Mouse (Mus musculus): ENCODE measurements around the gene Prrg2. TPM values are rescaled to one million over a fixed set of nuclear protein-coding genes. Genes with fewer than 3 reads are reported as not detected.
"Not testable (repeated sequence)": the region's sequence is repeated elsewhere in the genome, so short reads cannot be mapped to it uniquely, and the experiment has no call there.

Prrg2 gene
- polyA plus RNA-seq, 1 experiment = 77.3 TPM

DNA sequence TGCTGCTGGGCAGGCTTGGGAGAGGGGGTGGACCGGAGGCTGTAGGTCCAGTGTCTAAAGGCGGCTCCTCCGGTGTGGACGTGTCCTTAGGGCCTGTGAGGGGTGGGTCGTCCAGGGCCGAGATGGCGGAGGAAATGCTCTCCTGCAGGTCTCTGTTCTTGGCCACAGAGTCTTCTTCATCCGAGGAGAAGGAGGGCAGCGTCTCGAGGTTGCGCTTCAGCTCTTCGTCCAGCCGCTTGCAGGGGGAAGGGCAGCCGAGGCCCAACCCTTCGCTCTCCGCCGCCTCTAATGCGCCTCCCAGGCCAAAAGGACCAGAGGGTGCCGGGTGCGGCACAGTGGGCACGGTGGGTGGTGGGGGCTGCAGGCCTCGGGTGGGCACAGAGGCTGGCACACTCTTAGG, 16.7 kb downstream of the Prrg2 start:
- no peak for DNase-seq (ENCODE audit: low read depth, low spot score)
- WGBS = 94% methylated on average over 22 of the region's 22 CpGs

DNA sequence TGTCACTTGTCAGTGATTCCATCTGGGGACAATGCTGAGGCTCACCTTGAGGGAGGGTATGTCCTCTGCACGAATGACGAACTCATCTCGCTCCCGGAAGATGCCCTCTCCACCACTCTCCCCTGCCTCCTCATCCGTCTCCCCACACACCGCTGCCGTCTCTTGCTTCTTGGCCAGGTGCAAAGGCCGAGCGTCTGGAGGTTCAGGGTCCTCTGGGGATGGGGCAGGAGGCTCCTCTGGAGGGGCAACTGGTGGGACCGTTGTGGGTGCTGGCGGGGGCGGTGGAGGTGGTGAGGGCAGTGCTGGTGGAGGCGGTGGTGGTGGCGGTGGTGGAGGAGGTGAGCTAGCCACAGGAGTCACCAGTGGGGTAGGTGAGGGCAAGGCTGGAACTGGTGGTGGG, 19.2 kb downstream of the Prrg2 start:
- no peak for DNase-seq (ENCODE audit: low read depth, low spot score)
- WGBS = 97% methylated on average over 14 of the region's 14 CpGs

DNA sequence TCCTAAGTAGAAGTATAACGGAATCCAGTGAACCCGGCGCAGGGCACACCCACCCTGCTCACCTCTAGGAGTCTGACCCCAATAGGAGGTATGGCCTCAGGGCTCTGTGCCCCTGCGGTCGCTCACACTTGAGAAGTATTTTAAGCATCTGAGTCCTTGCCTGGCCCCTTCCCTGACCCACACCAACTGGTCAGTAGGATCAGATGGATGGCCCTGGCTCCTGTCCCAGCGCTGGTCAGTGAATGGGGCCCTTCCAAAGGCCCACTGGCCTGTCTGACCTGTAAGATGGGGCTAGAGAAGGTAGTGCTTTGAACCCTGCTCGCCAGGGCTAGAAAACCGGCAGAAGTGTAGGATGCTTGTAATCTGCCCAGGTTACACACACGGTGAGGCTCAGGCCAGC, 21.6 kb downstream of the Prrg2 start:
- DNase-seq (ENCODE audit: low read depth, low spot score) = no peak
- 92% methylated on average over 9 of the region's 9 CpGs for WGBS

DNA sequence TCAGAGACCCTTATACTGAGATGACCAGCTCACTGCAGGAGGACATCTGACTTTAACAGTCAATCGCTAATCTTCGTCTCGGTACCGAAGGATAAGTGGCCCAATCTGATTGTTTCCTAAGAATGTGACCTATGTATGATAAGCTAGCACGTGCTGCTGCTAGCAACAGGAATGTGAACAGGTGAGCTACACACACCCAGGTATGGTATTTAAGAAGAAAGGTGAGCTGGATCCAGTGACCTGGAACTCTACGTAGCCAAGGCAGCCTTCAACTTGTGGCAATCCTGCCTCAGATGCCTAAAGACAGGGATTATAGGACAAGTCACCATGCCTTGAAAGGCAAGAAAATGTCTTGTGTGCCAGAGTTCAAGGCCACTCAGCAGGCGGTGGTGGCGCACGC, 24.1 kb downstream of the Prrg2 start:
- 95% methylated on average over 9 of the region's 9 CpGs for WGBS
- DNase-seq (ENCODE audit: low read depth, low spot score) = no peak

DNA sequence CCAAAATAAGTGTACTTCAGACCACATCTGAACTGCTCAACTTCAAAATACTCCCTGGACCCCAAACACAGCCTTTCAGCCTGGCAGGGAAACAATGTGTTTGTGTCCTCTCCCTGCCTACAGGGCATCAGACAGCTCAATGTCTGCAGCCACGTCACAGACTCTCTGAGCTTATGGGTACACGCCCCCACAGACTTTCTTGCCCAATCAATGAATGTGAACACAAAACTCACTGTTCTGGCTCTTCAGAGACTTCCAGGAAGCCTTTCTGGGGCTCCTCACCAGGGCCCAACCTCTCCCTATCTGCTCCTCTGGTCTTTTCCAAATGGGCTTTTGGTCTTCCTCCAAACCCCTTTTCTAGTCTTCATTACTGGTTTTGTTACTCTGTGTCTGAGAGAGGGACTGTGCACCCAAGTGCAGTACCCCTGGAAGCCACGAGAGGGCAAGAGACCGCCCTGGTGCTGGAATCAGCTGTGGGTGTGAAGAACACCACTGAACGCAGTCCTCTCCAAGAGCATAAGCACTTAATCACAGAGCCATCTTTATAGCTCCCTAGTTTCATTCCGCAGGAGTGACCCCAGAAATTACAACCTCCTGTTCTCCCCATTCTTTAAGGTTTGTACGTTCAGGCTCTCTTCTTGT, 24.6 kb downstream of the Prrg2 start:
- WGBS = 53% methylated on average over 7 of the region's 7 CpGs
- no peak for DNase-seq (ENCODE audit: low read depth, low spot score)

DNA sequence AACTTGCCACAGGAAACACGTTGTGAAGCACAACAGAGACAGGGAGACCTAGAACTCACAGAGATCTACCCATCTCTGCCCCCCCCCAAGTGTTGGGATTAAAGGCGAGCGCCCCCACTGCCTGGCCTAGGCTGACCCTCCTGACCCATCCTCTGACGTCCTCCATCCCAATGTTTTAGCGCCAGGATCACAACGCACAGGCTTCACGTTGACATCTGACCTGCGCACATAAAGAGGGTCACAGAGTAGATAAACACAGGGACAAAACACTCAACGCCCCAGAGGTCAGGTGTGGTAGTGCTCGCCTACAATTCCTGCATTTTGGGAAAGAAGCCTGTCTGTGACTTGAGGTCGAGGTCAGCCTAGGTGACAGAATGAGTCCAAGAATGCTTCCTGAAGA, 25.8 kb downstream of the Prrg2 start:
- WGBS = 80% methylated on average over 11 of the region's 11 CpGs
- no peak for DNase-seq (ENCODE audit: low read depth, low spot score)

DNA sequence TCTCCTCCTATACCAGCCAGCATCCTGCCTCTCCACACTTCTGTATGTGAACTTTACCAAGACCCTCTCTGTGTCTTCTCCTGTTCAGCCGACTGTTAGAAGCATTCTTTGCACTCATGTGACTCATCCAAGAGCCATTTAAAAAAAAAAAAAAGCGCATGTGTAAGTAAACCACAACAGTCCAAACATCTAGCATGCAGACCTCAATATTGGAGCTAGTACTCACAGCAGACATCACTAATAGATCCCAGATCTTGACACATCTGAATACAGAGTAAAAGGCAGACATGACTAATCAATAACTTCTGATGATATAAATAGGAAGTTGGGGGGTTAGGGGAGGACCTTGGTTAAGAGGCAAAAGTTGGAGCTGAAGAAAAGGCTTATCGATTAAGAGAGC, 26.8 kb downstream of the Prrg2 start:
- DNase-seq (ENCODE audit: low read depth, low spot score) = no peak
- 68% methylated on average over 3 of the region's 3 CpGs for WGBS

DNA sequence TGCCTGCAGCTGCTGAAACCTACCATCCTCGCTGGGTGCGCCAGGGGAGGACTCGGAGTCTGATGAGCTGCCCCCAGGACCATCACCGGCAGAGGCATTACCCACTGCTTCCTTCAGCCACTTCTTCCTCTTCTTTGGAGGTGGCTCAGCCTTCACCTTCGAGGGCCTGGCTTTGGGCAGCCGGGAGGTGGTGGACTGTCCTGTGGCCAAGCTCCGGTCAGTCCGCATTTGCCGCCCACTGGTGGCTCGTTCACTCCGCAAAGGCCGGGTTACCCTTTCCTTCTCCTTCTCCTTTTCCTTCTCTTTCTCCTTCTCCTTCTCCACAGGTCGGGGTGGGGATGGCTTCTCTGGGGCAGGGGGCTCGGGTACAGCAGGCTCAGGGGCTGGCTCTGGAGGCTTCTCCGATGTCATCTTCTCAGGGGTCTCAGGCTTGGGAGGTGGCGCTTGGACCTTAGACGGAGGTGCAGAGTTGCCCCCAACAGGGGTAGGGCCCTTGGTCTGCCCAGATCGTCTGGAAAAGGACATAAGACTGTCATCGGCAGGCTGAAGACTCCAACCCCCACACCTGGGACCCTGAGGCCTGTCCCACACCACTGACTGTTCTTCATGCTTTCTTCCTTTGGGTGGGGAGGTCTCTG, 28.6 kb downstream of the Prrg2 start:
- WGBS = 93% methylated on average over 19 of the region's 19 CpGs
- no peak for DNase-seq (ENCODE audit: low read depth, low spot score)

DNA sequence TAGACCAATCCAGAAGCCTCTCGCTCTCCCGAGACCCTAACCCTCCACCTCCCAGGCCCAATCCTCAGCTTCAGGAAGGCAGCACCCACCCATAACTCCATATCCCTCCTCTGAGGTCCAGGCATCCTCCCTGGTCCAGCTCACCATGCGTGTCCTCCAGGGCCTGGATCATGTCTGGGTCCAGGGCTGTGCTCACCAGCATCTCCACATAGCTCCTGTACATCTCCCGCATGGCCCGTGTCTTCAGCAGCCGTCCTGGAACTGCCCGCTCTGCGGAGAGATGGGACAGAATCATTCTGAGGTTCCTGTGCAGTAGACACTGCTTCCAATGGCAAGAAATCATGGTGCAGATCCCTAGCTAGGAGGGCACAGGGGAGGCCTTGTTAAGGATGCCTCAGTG, 31.6 kb downstream of the Prrg2 start:
- DNase-seq (ENCODE audit: low read depth, low spot score) = no peak
- 95% methylated on average over 8 of the region's 8 CpGs for WGBS

DNA sequence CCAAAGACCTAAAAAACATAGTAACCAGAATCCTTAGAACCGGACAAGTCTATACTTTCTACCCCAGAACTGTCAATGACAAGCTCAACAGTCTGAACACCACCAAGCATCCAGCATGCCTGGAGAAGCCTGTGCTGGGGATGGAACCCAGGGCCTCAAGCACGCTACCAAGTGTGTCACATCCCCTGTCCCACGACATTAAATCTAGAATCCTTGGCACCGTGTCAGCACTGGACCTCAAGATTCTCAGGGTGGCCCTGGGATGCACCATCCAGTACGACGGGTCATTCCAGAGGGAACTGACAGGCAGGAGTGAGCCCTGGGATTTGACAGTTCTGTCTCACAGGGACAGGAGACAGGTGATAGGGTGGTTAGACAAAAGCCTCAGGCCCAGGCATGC, 32.5 kb downstream of the Prrg2 start:
- no peak for DNase-seq (ENCODE audit: low read depth, low spot score)
- WGBS = 90% methylated on average over 6 of the region's 6 CpGs

DNA sequence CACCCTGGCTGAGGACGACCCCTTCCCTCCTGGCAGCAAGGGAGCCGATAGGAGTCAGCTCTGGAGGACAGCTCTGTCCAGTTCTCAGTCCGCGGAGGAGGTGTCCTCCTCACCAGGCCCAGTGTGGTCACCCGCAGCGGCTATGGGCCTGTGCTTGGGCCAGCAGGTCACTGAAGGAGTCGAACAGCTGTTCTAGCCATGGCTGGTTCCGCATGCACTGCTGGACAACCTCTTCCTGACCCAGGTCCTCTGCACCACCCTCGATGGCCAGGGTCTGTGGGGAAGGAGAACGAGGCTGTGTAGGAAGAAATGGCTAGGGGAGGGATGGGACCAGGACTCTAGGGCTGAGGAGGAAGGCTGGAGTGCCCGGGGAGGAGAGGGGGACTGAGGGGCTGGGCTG, 34.1 kb downstream of the Prrg2 start:
- no peak for DNase-seq (ENCODE audit: low read depth, low spot score)
- WGBS = 88% methylated on average over 11 of the region's 11 CpGs

DNA sequence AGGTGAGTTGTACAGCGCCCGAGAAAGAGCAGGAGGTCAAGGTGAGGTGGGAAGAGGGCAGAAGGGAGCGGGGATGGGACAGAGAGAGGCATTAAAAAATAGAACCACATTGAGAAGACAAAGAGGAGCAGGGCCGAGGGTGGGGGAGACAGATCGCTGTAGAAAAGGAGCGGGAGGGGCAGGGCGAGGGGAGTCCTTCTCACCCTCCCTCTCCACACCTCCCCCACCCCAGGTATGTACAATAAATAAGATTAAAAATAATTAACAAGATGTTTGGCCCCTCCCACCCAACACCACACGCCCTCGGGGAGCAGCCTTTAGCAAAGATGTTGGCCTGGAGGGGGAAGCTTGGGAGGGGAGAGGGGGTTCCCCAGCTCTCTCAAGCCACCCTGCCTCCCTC, 34.7 kb downstream of the Prrg2 start:
- 74% methylated on average over 9 of the region's 9 CpGs for WGBS

DNA sequence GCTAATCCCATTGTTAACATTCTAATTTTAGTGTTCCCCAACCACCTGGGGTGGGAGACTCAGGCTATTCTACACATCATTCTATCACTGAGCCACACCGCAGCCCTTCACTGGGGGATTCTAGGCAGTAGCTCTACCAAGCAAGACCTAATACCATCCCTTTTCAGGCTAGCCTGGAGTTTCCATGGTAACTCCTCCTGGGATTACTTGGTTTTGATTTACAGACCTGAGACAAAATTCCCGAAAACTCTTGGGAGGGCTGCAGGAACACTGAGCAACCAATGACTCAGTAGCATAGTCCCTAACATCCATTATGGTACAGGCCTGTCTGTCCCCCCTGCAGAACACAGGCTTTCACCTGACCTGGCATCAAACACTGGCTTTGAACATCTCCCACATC, 36.2 kb downstream of the Prrg2 start:
- no peak for DNase-seq (ENCODE audit: low read depth, low spot score)
- 70% methylated on average over 2 of the region's 2 CpGs for WGBS

More for the DNA sequence above, 34.7 kb downstream of the Prrg2 start:
- no peak for DNase-seq (ENCODE audit: low read depth, low spot score)

DNA sequence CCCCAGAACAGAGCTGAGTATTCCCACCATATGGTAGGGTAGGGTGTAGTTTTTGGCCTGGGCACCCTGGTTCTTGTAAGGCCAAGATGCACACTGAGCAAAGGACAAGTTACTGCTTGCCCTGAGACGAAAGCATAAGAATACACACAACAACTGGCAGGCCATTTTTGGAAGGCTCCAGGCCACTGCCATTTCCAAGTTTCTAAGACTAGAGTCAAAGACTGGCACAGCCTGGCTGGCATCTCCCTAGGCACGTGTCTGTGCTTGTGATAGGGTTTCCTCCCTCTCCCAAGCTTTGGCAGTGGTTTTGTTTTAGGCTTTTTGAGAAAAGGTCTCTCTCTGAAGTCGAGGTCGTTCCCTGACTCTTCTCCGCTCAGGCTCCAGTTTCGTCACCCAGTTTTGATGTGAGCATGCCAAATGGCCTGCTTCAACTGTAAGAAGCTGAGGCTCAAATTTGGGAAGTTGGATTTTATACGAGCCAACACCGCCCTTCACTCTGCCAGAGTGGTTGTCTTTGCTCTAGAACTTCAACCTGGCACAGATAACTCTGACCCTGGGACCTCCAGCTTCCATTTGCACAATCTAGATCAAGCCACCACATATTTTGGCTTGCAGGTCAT, 36.8 kb downstream of the Prrg2 start:
- WGBS = 68% methylated on average over 8 of the region's 8 CpGs
- no peak for DNase-seq (ENCODE audit: low read depth, low spot score)

DNA sequence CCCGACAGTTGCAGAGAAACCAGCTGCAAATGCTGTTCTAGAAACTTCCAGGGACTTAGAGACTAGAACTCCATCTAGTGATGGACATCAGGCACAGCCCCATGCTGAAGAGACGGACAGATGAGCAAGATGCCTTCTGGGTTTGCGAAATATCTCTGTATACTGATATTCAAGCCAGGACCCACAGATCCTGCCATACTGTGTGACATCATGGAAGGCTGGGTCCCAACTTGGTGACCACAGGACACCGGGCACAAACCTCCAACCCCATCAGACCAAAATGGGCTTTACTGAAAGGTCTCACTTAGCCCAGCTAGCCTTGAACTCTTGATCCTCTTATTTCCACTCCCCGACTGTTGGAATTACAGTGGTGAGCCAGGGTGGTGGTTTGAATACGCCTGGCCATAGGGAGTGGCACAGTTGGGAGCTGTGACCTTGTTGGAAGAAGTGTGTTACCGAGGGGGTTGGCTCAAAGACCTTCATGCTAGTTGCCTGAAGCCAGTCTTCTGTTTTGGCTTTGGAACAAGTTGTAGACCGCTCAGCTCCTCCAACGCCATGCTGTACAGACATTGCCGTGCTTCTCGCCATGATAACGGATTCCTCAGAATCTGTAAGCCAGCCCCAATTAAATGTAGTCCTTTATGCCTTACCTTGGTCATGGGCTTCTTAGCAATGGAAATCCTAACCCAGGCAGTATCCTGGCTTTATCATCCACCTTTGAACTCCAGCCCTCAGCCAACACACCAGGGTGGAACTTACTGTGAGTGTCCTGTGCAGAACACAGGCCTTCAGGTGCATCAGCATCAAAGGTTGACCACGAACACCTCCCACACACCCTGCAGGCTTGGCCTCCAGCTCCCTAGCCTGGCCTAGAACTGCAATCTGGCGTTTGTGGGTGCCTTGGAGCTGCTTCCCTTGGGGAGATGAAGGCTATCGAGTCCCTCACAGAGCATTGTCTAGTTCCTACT, 37.9 kb downstream of the Prrg2 start:
- 68% methylated on average over 15 of the region's 15 CpGs for WGBS
- no peak for DNase-seq (ENCODE audit: low read depth, low spot score)

DNA sequence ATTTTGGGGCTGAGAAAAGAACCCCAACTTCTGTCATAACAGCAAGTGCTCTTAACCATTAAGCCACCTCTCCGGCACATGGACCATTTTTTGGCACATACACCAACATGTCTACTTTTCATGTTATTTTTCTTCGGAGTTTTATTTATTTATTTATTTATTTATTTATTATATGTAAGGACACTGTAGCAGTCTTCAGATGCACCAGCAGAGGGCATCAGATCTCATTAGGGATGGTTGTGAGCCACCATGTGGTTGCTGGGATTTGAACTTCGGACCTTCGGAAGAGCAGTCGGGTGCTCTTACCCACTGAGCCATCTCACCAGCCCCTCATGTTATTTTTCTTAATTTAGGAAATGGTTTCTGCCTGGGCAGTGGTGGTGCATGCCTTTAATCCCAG, 38.8 kb downstream of the Prrg2 start:
- not testable (repeated sequence) for DNase-seq (ENCODE audit: low read depth, low spot score)
- 61% methylated on average over 5 of the region's 5 CpGs for WGBS

DNA sequence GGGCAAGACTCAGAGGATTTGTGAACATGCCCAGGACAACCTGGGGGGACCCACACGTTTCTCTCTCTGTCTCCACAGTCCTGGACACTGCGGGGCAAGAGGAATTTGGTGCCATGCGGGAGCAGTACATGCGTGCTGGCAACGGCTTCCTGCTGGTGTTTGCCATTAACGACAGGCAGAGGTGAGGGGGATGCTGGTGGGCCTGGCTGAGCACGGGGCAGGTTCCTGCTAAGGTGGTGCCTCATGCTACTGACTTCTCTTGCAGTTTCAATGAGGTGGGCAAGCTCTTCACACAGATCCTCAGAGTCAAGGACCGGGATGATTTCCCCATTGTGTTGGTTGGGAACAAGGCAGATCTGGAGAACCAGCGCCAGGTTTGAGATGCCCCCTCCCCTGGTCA, 42.3 kb downstream of the Prrg2 start:
- WGBS = 79% methylated on average over 9 of the region's 9 CpGs
- DNase-seq (ENCODE audit: low read depth, low spot score) = no peak

DNA sequence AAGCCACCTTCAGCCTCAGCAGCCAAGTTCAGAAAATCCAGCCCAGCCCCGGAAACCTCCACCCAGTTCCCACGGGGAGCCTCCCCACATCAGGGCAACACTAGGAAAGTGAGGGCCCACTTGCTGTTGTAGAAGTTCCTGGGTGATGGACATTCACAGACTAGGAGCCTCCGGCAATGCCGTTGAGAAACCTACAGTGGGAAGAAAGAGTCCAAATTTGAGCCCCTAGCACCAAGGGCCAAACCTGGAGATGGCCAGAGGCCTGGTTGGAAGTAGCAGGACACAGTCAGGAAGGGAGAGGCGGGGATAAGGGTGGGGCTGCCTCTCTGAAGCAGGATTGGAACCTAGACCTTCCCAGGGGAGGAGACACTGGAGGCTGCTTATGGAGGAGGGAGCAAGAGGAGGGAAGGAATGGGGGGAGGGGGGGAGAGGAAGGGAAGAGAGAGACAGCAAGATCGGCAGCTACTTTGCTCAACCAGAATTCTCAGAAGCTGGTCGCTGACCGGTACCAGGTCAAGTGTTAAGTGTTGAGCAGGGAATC, 43.4 kb downstream of the Prrg2 start:
- 25% methylated on average over 8 of the region's 8 CpGs for WGBS
- DNase-seq (ENCODE audit: low read depth, low spot score) = no peak

DNA sequence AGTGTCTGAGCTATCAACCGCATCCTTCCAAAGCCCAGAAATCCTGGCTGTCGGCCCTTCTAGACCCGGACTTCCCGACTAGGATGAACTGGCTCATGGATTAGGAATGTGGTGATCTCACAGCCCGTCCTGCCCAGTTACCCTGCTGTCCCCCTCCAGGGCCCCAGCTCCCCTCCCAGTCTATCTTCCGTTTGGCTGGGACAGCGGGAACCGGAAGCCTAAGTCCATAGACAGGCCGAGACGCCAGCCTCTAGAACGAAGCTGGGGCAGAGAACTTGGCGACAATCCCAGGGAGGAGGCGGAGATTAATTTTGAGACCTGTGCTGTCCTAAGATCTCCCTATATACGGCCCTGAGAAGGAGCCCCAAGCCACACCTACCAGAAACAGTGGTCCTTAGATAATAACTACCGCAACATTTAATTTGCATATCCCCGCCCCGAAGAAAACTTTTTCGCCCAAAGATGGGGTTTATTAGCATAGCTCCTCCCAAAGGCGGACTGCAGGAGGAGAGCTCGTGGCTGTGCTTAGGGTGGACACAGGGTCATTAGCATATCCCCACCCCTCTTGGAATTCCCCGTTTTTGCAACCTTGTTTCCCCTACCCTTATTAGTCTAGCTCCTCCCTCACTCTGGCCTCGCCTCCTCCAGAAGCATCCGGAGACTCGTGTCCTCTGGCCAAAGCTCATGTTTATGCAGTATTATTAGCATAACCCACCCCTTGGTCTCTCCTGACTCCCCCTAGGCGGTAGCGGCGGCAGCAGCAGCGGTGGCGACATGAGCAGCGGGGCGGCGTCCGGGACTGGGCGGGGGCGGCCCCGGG, 45.0 kb downstream of the Prrg2 start, which contains the start of gene Rras:
Gene Rras, plus strand, starts transcription at position 720 of the 820 bp plus-strand sequence.
- under 1% methylated on average over 36 of the region's 36 CpGs for WGBS
- DNase-seq (ENCODE audit: low read depth, low spot score) = peak; percentile 99

Data from large intestine, adult 2 months (tissue).